Mouse (Mus musculus) bone marrow, adult 2 months (tissue): ENCODE measurements around the gene Slx1b.

Source experiments
- CTCF ChIP-seq: fragments of 200-500 bp; IDR thresholded peaks from 2 replicates; pipeline ENCODE4 v1.5.1; 2011; ENCODE audit warnings: low read length, control low read depth; ENCODE audit not compliant: control insufficient read depth, insufficient read depth
- POLR2A ChIP-seq: fragments of 200-500 bp; IDR thresholded peaks from 2 replicates; pipeline ENCODE4 v1.6.1; 2011; ENCODE audit warnings: low read depth, mild to moderate bottlenecking, control low read depth, low read length, borderline replicate concordance; ENCODE audit not compliant: control insufficient read depth

- TF ChIP-seq POLR2A (no peak), CTCF (0 out of 2 replicates have a peak, but pooled peaks have one; percentile 20)
Measured at GRCm38 (mm10) chr7:126648486-126648885, 47.1 kb downstream of the Slx1b start.
